Mouse (Mus musculus) thymus, postnatal 14 days (tissue): ENCODE measurements around the gene Srp72.
"Not testable (repeated sequence)": the region's sequence is repeated elsewhere in the genome, so short reads cannot be mapped to it uniquely, and the experiment has no call there.

Experiments
- DNase-seq: peaks from one replicate; pipeline ENCODE4 v3.0.0; 2021

Srp72 gene

GRCm38 (mm10) chr5:76969250-76969649 is 5.2 kb upstream of the Srp72 start:
- no peak for DNase-seq

- not testable (repeated sequence) for DNase-seq
Observed at GRCm38 (mm10) chr5:76971115-76971514, 3.4 kb upstream of the Srp72 start.

- no peak for DNase-seq
Observed at GRCm38 (mm10) chr5:76973488-76973887, 995 bp upstream of the Srp72 start.

GRCm38 (mm10) chr5:76974207-76974553 is 303 bp upstream of the Srp72 start:
- DNase-seq = no peak

GRCm38 (mm10) chr5:76975736-76976135 is 1.3 kb downstream of the Srp72 start:
- no peak for DNase-seq

- no peak for DNase-seq
Observed at GRCm38 (mm10) chr5:76984015-76984414, 9.5 kb downstream of the Srp72 start.

GRCm38 (mm10) chr5:76990789-76991188 is 16.3 kb downstream of the Srp72 start:
- no peak for DNase-seq

GRCm38 (mm10) chr5:76993174-76993814 is 18.8 kb downstream of the Srp72 start:
- no peak for DNase-seq

GRCm38 (mm10) chr5:76998416-76998815 is 23.9 kb downstream of the Srp72 start:
- DNase-seq = no peak

GRCm38 (mm10) chr5:77001192-77001591 is 26.7 kb downstream of the Srp72 start:
- DNase-seq = no peak

- no peak for DNase-seq
Observed at GRCm38 (mm10) chr5:77004051-77004821, 29.8 kb downstream of the Srp72 start, which contains the start of gene Arl9. Gene Arl9, plus strand, starts transcription at chr5:77004055.

- DNase-seq = no peak
Observed at GRCm38 (mm10) chr5:77010352-77010751, 35.9 kb downstream of the Srp72 start.

- DNase-seq = no peak
Observed at GRCm38 (mm10) chr5:77011082-77011481, 36.6 kb downstream of the Srp72 start.

- no peak for DNase-seq
Observed at GRCm38 (mm10) chr5:77013171-77013570, 38.7 kb downstream of the Srp72 start.

GRCm38 (mm10) chr5:77015544-77016482 is 41.3 kb downstream of the Srp72 start, which contains the start of gene Thegl:
Gene Thegl, plus strand, starts transcription at chr5:77016023.
- DNase-seq = peak; percentile 68

- no peak for DNase-seq
Observed at GRCm38 (mm10) chr5:77028034-77028433, 53.6 kb downstream of the Srp72 start.

GRCm38 (mm10) chr5:77029735-77030134 is 55.3 kb downstream of the Srp72 start:
- peak; percentile 43 for DNase-seq

- DNase-seq = not testable (repeated sequence)
Observed at GRCm38 (mm10) chr5:77035101-77035500, 60.6 kb downstream of the Srp72 start.

- DNase-seq = no peak
Observed at GRCm38 (mm10) chr5:77038451-77038850, 64.0 kb downstream of the Srp72 start.

- no peak for DNase-seq
Observed at GRCm38 (mm10) chr5:77039391-77039790, 64.9 kb downstream of the Srp72 start.

- DNase-seq = no peak
Observed at GRCm38 (mm10) chr5:77044362-77044761, 69.9 kb downstream of the Srp72 start.
